Mouse (Mus musculus) brain, adult 10 weeks (tissue): ENCODE measurements around the gene Gcsh. TPM values are rescaled to one million over a fixed set of nuclear protein-coding genes. Genes with fewer than 3 reads are reported as not detected.

Experiments
- polyA plus RNA-seq: library from polyadenylated mRNA; stranded (reverse); fragments of 350-450 nt; fragmentation: Illumina TruSeq; extraction: RNeasy Lipid Tissue Mini Kit (QIAGEN cat#74804); gene quantifications from one replicate; pipeline ENCODE4 v1.2.3, GENCODE M21; 2015; ENCODE audit warnings: low read depth, low replicate concordance

Gcsh gene
- polyA plus RNA-seq: 88.5 TPM

DNA sequence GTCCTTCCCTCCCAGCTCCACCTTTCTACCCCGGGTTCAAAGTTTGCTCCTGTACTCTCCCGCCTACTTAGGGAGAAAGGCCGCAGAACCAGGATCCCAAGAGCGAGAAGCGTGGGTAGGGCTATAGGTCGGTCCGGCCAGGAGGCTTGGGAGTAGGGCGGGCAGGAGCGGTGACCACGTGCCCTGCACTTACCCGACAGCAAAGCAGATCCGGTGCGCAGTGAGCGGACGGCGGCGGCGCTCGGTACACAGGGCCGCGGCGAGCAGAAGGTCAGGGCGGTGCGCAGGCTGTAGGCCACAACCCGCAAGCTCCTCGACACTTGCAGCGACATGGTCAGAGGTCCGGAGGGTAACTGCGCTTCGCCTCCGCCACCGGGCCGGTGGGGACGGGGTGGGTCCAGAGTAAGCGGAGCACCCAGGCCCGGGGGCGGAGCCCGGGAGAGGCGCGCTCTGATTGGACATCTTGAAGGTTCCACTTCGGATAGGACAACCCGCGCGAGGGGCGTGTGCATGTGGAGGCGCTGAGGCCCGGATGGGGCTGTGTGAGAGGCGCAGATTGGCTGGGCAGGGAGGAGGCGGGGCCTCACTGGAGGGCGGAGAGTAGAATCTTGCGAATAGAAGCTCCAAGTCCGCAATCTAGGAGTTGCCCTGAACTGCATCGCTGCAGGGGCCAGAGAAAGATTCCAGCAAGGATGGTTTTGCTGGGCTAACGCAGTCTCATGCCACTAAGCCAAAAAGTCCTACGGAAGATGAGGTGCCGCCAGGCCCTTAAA lies at the start of gene Gcsh:
TSS of gene Gcsh (minus strand) at position 443 of the 773 bp plus-strand sequence.

GRCm38 (mm10) chr8:116978631-116979256 lies 14.6 kb downstream of the Gcsh start, which contains the start of gene 1700030J22Rik:
Gene 1700030J22Rik (minus strand): TSS chr8:116978959.

DNA sequence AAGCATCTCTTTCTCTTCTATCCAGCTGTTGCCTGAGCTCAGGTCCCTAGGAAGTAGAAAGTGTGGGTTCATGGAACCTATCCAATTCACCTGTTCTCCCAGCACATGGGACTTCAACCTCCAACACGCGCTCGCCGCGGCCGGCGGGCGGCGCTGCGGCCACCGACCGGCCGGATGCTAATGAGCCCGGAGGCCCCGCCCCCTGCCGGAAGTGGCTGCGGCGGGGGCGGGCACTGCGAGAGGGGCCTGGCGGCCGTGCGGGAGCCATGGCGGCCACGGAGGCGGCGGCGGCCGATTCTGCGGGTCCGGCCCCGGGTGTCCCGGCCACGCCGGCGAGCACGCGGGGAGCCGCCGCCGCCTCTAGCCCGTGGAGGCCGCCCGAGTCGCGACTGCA lies 50.2 kb downstream of the Gcsh start, which contains the start of gene Atmin:
TSS of gene Atmin (plus strand) at position 233 of the 394 bp plus-strand sequence.

Other genes with a start within 250 kb of the Gcsh start
- 26.0 TPM for gene Cmc2, start 72.1 kb downstream of the Gcsh start, polyA plus RNA-seq
- 2.1 TPM for gene Cenpn, start 71.8 kb downstream of the Gcsh start, polyA plus RNA-seq
- gene Atmin, start 50.1 kb downstream of the Gcsh start, polyA plus RNA-seq: 40.8 TPM
- gene 1700030J22Rik, start 14.6 kb downstream of the Gcsh start, polyA plus RNA-seq: 6.1 TPM
- gene Pkd1l2, start 88.9 kb upstream of the Gcsh start, polyA plus RNA-seq: 0.09 TPM
- 0.22 TPM for gene Bco1, start 102.3 kb upstream of the Gcsh start, polyA plus RNA-seq
- 4.3 TPM for gene Gan, start 164.6 kb upstream of the Gcsh start, polyA plus RNA-seq